Mouse (Mus musculus) brain, embryonic 18.5 days (tissue): ENCODE data around the gene Enoph1.

Experiments used
- DNase-seq: peaks from one replicate; pipeline ENCODE4 v3.0.0-alpha.2; 2012; ENCODE audit warnings: low read depth, low spot score

Enoph1 gene

DNA sequence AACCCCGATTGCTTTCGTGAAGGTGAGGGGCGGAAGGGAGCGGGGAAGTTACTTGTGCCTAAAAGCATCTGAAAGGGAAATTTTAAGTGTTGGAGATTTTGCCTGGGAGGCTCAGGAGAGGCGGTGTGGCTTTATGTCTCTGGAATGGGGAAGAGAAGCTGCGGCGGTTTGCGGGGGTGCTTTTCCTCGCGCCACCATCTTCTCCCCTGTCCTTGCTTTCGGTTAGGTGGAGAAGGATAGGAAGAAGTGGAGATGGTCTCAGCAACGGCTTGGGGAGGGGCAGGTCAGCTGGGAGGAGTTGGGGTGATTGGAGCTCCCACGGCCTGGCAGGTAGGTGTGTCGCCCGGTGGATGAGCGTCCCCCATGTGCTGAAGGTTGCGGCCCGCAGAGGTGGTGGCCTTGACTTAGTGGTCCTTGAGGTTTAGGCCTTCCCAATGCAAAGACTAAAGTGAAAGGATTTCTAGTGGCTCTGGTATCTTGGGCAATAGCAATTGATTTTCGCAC lies 548 bp downstream of the Enoph1 start:
- no peak for DNase-seq

DNA sequence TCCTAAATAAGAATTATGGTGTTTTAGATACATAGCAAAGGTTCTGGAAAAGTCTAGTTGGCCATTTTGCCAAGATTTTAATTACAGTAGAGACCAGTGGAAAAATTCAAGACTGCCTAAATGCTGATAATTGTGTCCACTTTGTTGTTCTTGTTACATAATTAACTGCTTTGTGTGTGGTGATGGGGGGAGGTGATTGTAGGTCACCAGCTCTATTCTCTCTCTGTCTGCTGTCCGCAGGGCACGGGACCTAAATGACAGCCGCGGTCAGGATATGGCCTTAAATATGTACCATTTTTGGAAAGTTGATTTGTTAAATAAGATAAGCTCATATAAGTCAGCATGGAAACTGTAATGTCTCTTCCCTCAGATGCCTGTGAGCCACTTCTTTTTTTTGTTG lies 1.5 kb downstream of the Enoph1 start:
- DNase-seq = no peak

GRCm38 (mm10) chr5:100042467-100042866 lies 2.7 kb downstream of the Enoph1 start:
- DNase-seq = no peak

DNA sequence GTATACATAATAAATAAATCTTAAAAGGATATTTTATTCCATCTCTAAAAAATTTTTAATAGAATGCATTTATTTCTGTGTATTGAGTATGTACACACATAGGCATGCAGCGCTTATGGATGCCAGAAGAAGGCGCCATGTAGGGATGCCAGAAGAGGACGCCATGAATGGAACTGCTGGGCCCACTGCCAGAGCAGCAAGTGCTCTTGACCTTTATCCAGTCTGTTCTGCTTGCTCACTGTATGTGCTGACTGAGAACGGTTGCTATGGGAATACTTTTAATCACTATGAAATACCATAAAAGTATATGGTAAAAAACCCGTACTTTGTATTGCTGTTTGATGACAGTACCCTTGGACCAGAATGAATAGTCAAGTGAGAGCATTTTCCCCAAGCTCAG lies 3.6 kb downstream of the Enoph1 start:
- DNase-seq = no peak

DNA sequence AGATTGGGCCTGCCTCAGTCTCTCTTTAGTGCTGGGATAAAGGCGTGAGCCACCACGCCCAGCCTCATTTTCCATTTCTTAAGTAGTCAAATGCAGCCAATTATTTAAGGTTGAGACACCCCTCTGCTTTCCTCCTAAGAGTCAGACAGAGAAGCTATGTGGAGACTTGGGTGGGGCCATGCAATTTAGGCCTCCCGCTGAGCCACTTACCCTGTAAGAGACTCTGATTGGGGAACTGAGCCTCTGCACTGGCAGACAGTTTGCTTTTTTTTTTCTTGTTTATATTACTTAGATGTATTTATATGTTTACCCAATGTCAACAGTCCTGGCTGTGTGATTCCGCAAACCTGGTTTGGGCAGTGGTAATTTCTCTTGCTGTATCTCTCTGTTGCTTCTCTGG lies 4.2 kb downstream of the Enoph1 start:
- no peak for DNase-seq

DNA sequence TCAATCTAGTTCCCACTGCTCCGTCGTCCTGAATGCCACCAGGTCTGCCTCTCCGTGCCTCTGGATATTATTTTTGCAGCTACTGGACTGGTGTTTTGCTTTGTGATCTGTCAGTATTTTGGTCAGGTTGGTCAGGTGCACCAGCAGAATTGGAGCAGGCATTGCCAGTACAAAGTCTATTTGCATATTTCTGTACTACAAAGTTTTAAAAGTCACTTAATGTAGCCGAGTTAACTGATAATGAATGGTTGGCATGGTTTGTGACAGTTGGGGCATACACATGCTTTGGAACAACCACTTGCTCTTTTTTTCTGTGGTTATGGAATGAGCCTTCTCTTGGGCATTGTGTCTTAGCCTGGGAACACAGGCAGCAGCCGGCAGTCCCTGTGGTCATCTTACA lies 4.8 kb downstream of the Enoph1 start:
- no peak for DNase-seq

DNA sequence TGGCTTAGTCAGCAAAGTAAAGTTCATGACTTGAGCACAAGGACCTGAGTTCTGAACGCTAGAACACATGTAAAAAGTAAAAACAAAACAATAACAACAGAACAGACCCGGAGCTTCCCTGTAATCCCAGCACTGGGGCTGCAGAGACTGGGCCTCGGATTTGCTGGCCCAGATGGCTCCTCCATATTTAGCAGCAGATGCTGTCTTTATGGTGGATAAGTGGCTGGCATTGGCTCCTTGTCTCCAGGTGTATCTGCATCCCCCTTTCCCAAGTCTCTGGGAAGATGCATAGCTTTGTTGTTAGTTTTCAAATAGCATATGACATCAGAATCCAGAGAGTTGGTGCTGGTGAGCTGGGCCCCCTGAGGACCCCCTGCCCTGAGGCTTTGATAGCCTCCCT lies 6.3 kb downstream of the Enoph1 start:
- DNase-seq = no peak

GRCm38 (mm10) chr5:100047143-100047640 lies 7.4 kb downstream of the Enoph1 start:
- DNase-seq = no peak

DNA sequence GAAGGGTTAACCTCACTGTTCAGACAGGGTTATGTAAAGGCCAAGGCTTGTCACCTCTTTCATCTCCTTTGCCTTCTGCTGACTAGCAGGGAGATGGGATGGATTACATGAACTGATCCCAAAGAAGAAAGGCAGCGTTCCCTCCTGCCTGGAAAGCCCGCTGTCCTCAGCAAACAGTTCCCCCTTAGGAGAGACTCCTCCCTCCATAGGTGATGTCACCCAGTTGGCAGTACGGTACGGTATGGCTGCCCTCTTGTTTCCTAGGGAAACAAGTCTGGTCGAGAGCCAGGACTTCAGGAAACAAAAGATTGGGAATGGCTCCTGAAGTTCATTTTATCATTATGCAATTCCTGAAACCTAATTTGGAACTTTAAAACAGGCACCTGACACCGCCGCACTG lies 8.1 kb downstream of the Enoph1 start:
- no peak for DNase-seq

- no peak for DNase-seq
Observed at GRCm38 (mm10) chr5:100049904-100050303, 10.1 kb downstream of the Enoph1 start.

DNA sequence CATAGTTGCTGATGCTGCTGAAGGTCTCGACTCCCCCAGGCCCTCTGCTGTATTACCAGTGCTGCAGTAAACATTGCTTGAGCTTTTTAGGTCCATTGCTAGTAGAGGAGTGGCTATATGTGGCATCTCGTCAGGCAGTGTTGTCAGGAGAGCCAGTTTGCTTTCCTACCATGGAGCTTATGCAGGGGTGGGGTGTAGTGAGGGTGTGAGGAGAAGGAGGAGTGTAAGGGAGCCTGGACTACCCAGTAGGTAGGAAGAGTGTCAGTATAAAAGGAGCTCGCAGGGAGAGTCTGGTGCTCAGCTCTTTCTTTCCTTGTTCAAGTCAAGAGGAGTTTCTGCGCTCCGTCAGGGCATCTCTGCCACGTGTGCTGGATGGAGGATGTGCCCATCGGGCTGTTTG lies 12.9 kb downstream of the Enoph1 start:
- no peak for DNase-seq

DNA sequence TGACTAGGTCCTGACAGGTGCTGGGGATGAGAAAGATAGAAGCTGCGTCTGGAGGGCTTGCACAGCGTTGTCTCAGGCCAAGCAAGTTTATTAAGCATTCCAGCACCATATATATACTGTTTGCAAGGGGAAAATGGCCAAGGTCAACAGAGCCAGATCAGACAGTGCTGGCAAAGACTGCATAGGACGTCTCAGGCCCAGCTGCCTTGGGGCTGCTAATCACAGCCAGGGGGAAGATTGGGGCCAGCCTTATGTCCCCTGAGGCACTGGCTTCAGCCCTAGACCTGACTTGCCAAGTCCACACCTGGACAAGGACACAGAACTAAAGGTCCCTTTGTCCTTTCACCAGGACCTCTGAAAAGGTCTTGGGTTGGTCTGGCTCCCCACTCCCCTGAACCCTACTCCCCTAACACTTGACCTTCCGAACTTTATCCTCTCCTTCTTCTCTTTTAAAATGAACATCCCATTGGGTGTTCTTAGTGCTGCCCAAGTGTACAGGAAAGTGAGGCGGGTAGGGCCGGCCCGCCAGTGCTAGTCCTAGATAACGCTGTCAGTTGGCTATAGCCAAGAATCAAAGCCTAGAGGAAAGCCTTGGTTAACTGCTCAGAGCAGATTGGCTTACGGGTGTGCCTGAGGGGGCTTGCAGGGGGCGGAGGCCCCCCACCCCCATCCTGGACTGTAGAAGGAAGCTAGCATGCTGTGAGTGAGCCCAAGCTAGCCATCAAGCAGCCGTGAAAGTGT lies 15.2 kb downstream of the Enoph1 start:
- no peak for DNase-seq

DNA sequence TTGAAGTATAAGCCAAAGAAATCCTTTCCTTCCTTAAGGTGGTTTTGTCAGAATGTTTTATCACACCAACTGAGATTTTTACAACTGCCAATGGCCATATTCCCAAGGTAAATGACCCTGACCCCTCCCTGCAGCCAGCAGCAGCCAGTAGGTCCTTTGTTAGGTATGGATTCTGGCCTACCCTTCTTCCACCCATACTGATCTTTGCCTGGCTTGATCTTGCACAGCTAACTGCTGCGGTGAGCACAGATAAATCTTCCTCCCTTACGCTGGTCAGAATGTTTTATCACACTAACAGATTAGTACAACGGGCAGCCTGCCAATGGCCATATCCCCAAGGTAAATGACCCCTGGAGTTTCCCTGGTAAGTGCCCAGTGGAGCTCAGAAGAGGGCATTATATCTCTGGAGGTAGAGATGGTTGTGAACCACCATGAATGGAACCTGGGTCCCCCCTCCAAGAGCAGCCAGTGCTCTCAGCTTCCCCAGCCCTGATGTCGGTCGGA lies 16.1 kb downstream of the Enoph1 start:
- no peak for DNase-seq

DNA sequence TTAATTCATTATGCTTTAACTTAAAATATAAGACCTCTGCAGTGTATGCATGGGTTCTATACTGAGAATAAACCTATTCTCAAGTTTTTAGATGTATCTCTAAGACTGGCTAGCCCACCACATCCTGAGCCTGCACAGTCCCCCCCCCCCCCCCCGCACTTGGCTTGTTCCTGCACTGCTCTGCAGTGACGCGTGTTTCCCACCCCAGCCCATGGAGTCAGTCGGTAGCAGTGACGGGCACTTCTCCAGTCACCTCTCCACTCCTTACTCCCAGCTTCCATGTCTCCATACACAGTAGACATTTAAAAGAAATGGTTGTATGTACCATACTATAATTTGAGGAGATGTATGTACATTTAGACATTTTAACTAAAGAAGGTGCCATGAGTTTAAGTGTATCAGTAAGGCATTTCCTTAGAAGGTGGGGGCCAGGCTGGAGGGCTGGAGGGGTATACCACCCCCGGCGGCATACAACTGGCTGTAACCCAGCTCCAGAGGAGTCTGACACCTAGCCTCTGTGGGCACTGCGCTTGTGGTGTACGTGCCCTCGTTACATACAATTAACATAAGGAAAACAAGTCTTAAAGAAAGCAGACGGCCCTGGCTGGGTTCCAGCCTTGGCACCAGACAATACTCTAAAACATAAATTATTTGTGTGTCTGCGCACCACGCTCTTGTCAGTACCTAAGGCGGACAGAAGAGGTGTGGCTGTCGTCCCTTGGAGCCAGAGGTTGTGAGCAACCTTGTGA lies 17.9 kb downstream of the Enoph1 start:
- no peak for DNase-seq

DNA sequence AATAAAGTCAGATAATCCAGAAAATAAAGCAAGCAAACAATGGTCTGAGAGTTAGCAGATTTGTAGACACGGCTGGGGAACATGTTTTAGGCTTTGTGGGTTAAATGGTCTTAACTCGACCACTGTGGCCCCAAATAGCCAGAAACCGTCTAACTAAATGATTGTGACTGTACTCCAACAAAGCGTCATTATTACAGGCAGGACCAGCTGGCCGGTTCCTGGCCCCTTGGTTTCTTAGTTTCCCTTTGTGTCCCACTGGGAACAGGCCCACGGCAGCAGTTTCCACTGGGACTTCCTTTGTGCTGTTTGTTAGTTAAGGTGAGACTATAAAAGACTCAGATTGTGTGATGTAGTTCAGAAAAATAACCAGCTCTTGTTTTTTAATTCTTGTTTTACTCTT lies 18.9 kb downstream of the Enoph1 start:
- no peak for DNase-seq

GRCm38 (mm10) chr5:100059326-100059725 lies 19.5 kb downstream of the Enoph1 start:
- no peak for DNase-seq

GRCm38 (mm10) chr5:100060876-100061275 lies 21.1 kb downstream of the Enoph1 start:
- no peak for DNase-seq

- no peak for DNase-seq
Observed at GRCm38 (mm10) chr5:100067579-100067978, 27.8 kb downstream of the Enoph1 start.

DNA sequence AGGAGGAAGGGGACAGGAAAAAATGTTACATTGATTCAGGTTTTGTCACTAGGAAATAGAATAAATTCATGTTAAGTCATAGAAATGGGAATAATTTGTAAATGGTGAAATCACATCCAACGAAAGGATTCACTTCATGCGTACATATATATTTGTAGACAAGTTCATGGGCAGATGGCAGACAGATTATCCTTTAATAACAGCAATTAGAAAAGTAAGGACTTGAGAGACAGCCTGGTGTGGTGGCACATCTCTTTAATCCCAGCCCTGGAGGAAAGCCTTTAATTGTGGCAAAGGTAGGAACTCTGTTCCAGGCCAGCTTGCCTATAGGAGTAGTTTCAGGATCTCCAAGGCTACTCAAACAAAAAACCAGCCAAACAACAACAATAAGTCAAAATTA lies 29.7 kb downstream of the Enoph1 start:
- DNase-seq = no peak

DNA sequence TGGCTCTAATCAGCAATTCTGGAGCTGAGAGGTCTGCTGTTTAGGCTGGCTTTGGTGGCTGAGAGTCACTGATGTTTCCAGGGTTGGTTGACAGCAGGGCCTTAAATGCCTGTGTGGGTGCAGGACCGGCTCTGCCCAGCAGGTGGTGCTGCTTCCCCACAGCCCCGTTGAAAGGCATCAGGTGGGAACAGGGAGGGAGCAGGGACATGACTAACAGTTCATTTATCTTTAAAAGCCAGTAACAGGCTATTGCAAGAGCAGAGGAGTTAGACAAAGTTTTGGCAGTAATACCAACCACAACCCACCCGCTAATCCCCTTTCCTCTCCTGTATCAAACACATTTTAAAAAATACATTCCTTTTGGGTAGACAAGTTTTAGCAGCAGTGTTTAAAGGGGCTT lies 30.5 kb downstream of the Enoph1 start:
- DNase-seq = no peak

DNA sequence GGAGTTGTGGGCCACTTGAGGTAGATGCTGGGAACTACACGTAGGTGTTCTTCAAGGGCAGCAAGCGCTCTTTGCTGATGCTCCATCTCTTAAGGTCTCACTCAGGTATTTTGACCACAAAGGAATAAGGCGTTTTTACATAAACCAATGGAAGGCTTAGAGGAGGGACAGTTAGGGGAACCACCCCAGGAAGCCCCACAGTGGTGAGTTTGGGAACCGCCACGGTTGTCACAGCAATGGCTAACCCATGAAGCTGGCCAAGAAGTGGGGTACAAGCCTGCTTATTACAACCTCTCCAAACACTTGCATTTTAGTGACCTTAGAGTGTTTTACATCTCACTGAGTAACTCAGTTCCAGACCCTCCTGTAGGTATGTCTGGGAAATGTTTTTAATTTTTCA lies 31.8 kb downstream of the Enoph1 start:
- DNase-seq = no peak

GRCm38 (mm10) chr5:100072557-100072956 lies 32.8 kb downstream of the Enoph1 start:
- DNase-seq = no peak

DNA sequence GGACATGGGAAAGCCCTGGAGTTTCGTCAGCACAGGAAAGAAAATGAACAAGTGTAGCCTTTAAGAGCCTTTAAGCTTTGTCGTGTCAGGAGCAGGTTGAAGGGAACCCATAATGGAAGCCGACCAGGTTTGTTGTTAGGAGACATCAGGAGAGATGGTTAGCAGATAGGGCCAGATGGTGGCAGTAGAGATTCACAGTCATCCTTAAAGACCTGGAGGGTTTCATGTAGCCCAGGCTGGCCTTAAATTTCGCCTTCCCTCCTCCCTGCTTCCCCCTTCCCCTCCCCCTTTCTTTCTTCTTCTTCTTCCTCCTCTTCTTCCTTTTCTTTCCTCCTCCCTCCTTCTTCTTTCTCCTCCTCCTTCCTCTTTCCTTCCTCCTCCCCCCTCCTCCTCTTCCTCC lies 34.8 kb downstream of the Enoph1 start:
- DNase-seq = no peak
